Mouse (Mus musculus) splenic B cell, adult 2 months (primary cell): ENCODE results near the gene 1700013G24Rik.

Source experiments
- DNase-seq: peaks from one replicate; pipeline ENCODE4 v3.0.0-alpha.2; 2011; ENCODE audit warnings: low read depth, low spot score
- H3K27me3 ChIP-seq: 2 replicates; pipeline ENCODE4 v1.6.1; 2012; ENCODE audit warnings: mild to moderate bottlenecking, low read length, moderate library complexity, mixed read lengths; ENCODE audit not compliant: control insufficient read depth, poor library complexity, insufficient read depth, severe bottlenecking
- H3K36me3 ChIP-seq: 2 replicates; pipeline ENCODE4 v1.6.1; 2012; ENCODE audit warnings: mild to moderate bottlenecking, low read length, moderate library complexity, mixed read lengths; ENCODE audit not compliant: control insufficient read depth, poor library complexity, insufficient read depth, severe bottlenecking

1700013G24Rik gene

DNA sequence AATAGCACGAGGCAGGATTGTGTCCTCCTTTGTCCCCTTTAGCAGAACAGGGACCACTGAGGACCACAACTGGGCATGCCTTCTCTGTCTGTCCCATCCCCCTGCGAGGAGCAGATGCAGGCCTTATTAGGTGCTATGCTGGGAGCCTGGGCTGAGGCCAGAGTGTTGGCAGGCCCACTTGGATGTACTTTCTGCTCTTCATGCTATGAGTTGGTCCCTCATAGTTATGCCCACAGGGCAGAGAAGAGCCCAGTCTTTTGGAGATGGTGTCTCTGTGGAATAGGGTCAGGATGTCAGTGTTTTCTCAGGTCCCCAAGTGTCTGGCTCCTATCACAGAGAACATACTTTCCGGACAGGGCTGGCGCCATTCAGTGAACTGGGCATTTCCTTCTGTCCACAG lies 13.9 kb downstream of the 1700013G24Rik start:
- DNase-seq = no peak
- Histone ChIP-seq H3K27me3 (no peaks in the 10 kb centered on the region; the same call in 1 of the 2 replicates), H3K36me3 (no peaks in the 10 kb centered on the region)

DNA sequence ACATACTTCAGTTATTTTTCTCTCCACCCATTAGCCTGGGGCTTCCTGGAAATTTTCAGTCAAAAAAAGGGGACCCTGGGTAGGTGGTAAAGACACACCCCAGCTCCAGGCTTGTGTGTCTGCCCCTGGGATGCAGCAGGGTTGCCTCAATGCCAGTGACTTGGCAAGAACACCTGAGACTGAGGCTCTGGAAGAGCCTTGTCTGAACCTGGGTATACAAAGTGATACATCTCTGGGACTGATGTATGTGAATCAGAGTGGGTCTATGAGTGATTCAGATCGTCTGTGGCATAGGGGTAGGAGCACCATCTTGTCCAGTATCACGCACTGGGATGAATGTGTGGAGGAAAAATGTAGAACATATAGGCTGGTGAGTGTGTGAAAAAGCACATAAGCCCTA lies 14.4 kb downstream of the 1700013G24Rik start:
- Histone ChIP-seq H3K27me3 (no peaks in the 10 kb centered on the region; the same call in 1 of the 2 replicates), H3K36me3 (no peaks in the 10 kb centered on the region)
- DNase-seq = no peak

DNA sequence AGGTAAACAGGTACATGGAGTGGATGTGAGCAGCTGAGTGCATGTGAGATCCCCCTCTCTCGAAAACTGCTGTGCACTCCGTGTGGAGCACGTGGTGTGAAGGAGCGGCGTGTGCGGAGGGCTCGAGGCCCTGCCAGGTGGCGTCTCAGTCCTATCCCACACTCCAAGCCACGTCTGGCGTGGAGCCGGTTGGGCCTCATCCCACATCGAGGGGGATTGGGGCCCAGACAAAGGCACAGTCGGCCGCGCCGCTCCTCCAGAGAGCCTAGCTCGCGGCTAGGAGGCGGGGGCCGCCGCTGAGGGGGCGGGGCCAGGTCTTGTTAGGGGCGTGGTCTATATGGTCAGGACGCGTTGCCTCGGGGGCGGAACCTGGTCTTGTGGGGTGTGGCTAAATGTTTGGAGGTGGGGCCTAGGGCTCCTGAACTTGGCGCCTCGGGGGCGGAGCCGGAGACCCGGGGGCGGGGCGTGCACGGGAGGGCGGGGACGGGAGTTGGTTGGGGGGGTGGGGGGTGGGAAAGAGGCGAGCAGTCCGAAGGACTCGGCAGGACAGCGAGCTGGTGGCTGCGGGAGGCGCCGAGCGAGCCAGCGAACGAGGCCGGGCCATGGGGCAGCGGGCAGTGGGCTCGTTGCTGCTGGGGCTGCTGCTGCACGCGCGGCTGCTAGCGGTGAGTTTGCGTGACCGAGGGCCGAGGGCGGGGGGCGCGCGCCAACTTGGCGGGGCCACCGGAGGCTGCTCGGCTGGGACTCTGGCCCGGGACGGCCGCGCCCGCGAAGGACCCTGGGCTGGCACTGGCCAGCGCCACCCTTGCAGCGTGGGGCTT lies 15.4 kb downstream of the 1700013G24Rik start, which contains the start of gene Hspg2:
TSS of gene Hspg2 (plus strand) at position 510 of the 821 bp plus-strand sequence.
- Histone ChIP-seq H3K27me3 (no peaks in the 10 kb centered on the region; the same call in 1 of the 2 replicates), H3K36me3 (no peaks in the 10 kb centered on the region)

DNA sequence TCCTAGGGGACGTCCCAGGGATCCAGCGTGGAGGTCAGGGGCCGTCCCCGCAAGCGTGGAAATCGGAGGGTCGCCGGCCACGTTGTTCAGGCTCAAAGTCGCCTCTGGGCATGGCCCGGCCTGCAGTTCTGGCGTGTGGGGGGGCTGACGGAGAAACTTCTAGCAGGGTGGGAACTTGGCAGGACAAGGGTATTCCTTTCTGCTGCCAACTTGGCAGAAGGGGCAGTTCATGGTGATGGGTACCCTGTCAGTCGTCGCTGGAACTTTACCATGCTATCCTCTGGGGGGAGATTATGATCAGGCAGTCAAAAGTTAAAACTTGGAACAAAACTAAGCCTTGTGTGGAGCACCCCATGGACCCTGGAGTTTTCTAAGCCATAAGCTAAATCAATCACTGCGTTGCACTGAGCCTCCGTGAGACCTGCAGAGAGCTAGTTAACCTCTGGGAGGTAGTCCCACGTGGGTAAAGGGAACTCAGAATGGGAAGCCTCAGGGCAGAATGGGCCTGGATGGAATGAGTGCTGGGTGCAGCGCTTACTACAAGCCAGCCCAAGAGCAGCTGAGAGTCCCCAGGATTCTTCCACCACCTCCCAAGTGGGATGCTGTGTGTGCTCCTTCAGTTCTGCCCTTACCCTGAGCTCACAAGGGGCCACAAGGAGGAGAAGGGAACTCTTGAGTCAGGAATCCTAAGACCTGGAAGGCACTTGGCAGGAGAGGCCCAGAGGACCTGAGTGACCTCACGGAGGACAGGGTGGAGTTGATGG lies 16.2 kb downstream of the 1700013G24Rik start:
- peak; percentile 27 for DNase-seq

More for the DNA sequence above, 15.4 kb downstream of the 1700013G24Rik start, which contains the start of gene Hspg2:
- peak; percentile 92 for DNase-seq

DNA sequence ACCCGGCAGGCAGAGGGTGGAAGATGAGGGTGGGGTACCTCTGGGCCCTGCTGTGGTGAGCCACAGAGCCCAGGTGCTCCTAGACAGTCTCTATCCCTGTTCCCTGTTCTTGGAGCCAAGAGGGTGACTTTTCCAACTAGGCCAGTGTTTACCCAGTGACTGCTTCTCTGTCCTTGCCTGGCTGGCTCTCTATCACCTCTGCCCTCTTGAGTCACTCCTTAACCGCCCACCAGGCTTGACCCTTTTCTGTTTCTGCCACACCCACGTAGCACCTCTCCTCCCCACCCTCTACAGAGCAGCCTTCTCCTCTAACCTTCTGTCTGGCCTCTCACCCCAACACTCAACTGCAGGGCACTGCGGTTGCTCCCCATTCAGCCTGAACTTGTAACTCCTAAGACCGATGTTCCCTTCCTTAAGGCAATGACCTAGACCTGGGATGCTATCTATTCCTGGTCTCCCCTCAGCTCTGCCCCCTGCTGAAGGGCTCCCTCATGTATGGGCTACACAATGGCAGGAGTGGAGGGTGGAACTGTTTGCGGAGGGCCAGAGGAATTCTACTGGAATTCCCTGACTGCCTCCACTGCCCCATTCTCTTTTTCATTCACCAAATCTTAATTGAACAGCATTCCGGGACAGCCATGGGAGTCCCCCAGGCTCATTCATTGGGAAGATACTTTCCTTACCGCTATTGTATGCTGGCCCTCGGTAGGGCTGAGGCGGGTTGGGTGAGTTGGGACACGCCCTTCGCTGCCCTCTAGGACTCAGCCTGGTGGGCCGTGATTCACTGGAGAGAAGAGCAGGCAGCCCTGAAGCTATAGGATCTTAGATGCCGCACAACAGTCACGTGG lies 17.0 kb downstream of the 1700013G24Rik start:
- no peak for DNase-seq
- Histone ChIP-seq H3K27me3 (no peaks in the 10 kb centered on the region; the same call in 1 of the 2 replicates), H3K36me3 (no peaks in the 10 kb centered on the region)

More for the DNA sequence above, 16.2 kb downstream of the 1700013G24Rik start:
- Histone ChIP-seq H3K36me3 (no peaks in the 10 kb centered on the region), H3K27me3 (no peaks in the 10 kb centered on the region; the same call in 1 of the 2 replicates)

DNA sequence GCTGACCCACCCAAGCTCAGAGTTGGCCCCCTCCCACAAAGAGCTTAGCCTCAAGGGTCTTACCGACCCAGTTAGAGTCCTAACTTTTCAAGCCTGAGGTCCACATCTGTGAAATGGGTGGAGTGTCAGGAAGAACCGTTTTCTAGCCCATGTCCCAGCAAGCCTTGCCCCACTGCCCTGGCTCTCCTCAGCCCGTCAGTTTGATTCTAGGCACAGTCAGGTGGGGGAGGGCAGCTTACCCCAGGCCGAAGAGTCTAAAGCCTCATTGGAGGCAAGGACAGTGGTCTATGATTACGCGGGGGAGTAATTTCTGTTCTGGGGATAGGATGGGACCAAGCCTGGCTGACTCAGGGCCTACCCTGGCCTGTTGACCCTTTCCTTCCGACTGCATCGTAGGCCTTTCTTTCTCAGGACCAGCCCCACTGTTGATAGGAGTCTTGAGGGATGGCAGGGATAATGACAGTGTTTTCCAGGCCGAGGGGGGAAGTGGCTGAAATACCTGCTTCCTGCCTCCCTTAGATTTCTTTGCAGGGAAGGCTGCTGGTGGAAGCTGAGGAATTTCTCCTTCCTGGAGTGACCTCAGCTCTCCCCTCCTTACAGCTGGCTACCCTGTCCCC lies 17.7 kb downstream of the 1700013G24Rik start:
- DNase-seq = no peak
- no peaks in the 10 kb centered on the region for H3K36me3 ChIP-seq
- no peaks in the 10 kb centered on the region; the same call in 1 of the 2 replicates for H3K27me3 ChIP-seq

DNA sequence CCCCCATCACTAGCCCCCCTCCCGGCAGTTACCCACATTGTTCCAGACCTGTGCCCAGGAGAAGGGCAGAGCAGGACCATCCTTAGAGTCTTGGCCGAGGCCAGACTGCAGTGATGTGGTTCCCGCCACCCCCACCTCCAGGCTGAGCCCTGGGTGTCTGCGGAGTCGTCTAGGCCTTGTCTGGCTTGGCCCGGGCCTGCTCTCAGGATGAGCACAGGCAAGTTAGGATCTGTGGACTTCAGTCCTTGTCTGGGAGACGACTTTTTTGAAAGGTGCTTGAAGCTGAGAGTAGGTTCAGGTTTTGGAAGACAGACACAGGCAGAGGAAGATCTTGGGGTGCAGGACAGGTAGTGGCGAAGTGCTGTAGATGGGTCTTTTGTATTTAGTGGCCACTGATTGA lies 18.2 kb downstream of the 1700013G24Rik start:
- H3K27me3 ChIP-seq = no peaks in the 10 kb centered on the region; the same call in 1 of the 2 replicates
- no peaks in the 10 kb centered on the region for H3K36me3 ChIP-seq
- DNase-seq = no peak

DNA sequence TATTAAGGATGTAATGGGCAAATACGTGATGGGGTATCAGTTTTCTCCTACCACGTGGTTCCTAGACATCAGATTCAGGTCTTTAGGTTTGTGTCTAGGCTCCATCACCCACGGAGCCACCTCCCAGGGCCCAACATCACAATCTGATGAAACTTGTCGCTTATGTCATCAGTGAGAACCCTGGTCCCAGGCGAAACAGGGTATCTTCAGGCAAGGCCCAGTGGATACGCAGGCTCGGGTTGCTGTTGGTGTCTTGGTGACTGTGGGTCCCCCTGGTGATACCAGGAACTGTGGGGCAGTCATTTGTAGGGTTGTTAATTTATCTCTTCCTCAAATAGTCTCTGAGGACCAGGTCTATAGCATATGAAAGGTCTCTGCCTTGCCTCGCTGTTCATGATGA lies 20.2 kb downstream of the 1700013G24Rik start:
- Histone ChIP-seq H3K36me3 (no peaks in the 10 kb centered on the region), H3K27me3 (no peaks in the 10 kb centered on the region; the same call in 1 of the 2 replicates)
- DNase-seq = no peak

DNA sequence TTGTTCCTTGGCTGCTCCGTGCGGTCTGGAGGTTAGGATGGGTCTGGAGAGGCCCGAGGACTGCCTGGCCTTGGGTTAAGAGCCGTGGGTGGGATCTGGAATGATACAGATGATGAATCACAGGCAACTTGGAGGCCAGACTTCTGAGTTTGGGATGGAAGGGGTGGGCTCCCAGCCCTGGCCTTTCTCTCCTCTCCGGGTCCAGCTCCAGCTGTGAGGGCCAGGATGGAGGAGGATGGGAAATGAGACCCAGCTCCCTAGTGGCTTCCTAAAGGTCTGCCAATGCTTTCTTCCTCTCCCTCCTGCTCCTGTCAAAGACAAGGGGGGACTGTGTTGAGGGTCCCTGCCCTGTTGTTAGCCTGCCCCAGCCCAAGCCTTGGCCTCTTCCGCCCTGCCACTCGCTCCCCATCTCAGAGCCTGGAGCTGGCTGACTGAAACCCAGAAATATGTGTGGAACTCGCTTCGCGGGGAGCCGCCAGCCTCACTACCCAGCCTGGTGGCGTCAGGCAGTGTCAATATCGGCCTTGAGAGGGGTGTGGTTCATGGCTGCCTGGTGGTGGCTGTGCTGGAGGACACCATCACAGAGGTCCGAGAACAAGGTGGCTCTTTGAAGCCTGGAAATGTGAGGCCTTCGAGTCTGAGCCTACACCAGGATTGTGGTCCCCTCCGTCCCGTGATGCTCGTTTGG lies 20.8 kb downstream of the 1700013G24Rik start:
- H3K27me3 ChIP-seq = no peaks in the 10 kb centered on the region
- H3K36me3 ChIP-seq = no peaks in the 10 kb centered on the region
- DNase-seq = no peak

DNA sequence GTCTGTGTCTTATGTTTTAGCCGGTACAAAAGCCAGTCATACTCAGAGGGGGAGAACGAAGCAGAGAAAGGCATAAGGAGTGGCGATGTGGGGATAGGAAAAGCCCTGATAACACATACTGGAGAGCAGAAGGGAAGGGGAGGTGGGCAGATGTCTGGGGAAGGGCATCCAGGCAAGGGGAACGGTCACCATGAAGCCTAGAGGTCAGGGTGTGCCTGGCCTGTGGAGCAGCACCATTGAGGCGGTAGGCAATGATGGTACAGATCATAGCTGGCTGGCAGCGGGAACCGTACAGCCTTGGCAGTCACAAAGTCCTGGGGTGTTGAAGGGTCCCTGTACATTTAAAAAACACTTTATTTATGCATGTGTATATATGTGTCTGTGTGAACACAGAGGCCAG lies 21.6 kb downstream of the 1700013G24Rik start:
- Histone ChIP-seq H3K36me3 (no peaks in the 10 kb centered on the region), H3K27me3 (no peaks in the 10 kb centered on the region)
- DNase-seq = no peak

DNA sequence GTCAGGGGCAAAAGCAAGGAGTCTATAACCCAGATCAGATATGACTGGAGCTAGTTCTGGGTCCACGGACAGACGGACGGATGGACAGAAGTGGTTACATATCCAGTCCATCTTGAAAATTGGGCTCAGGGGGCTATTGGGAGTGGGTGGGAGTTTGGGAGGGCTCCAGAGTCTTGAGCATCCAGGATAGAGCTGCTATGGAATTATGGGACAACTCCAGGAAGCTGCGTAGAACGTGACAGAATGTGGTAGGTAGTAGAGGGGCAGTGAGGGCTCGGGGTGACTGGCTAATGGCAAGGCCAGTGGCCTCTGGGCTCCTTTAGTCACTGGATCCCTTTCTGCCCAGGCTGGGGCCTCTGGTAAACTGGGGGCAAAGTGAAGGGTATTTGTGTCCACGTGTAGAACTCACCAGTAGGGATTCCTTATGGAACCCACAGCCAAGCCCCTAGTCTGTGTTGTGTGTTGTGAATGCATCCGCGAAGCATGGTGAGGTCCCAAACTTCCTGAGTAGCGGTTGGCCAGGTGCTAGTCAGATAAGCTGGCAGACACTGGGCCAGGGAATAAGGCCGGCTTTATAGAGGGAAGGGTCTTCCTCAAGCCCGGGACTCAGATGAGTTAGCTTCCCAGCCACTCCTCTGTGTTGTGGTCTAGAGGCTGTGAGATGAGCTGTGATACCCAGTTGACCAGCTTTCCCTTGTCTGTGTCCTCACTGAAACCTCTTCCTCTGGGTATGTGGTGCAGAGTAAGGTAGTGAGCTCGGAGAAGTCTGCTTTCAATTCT lies 22.4 kb downstream of the 1700013G24Rik start:
- DNase-seq = no peak
- Histone ChIP-seq H3K27me3 (no peaks in the 10 kb centered on the region), H3K36me3 (no peaks in the 10 kb centered on the region)

DNA sequence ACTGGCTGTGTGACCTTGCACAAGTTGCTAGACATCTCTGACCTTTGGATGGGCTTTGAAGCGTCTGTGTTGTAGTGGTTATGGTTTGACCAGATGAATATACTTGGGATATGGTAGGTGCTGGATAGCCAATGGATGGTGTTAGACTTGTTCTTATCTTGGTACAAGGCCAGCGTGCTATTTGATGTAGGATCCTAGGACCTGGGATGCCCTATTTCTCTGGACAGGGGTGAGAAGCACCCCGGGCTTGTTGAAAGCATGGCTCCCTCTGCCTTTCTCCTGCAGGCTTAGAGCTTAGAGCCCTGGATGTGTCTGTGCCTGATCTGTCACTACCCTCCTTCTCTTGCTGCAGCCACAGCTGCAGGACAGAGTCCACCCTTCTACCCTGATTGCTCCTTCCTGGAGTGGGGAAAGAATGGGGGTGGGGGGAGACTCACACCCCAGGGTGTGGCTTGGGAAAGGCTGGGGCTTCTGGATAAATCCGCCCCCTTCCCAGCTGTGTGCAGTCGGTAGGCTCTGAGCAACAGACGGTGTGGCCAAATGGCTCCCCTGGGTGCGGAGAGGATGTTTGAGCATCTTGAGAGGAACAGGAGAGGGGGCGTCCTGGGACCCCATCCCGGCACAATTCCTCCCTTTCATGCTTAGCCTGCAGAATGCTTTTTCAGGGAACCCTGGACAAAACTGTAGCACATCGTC lies 23.1 kb downstream of the 1700013G24Rik start:
- Histone ChIP-seq H3K36me3 (no peaks in the 10 kb centered on the region), H3K27me3 (no peaks in the 10 kb centered on the region)
- DNase-seq = no peak
